Mouse (Mus musculus) heart, postnatal 14 days (tissue): ENCODE measurements around the gene B3gat2. TPM values are rescaled to one million over a fixed set of nuclear protein-coding genes. Genes with fewer than 3 reads are reported as not detected.

Source experiments
- DNase-seq, 2 experiments: peaks; one replicate each; pipeline ENCODE4 v3.0.0; 2021 to 2022
- intact Hi-C: fragments of 180-260 bp; cut with DNase I; formaldehyde crosslinking; loops from one replicate; pipeline ENCODE4 v1.15.1; 2025
- total RNA-seq, 2 experiments: library from RNA; stranded (reverse); gene quantifications; 2 replicates each; pipeline ENCODE4 v1.2.3; 2021

The B3gat2 gene
- total RNA-seq, 2 experiments from 2014 or later: not detected

GRCm38 (mm10) chr1:23826887-23827758 lies 65.6 kb downstream of the B3gat2 start:
- DNase-seq: peak; percentile 41 to 63
- intact Hi-C loops: loop anchor here (1.0 to 2.0 kb wide), 3 partner anchors 207 to 422 kb away; no protein-coding TSS in a partner anchor

GRCm38 (mm10) chr1:23834246-23834645 lies 72.7 kb downstream of the B3gat2 start:
- no peak for DNase-seq
- intact Hi-C loops: no loop called here

GRCm38 (mm10) chr1:23834819-23835218 lies 73.3 kb downstream of the B3gat2 start:
- DNase-seq: no peak
- intact Hi-C loops: no loop called here

GRCm38 (mm10) chr1:23836630-23837029 lies 75.1 kb downstream of the B3gat2 start:
- DNase-seq: no peak
- intact Hi-C loops: no loop called here

- DNase-seq: no peak
- intact Hi-C loops: no loop called here
Observed at GRCm38 (mm10) chr1:23840924-23841323, 79.4 kb downstream of the B3gat2 start.

- no peak for DNase-seq
- intact Hi-C loops: no loop called here
Observed at GRCm38 (mm10) chr1:23842629-23843028, 81.1 kb downstream of the B3gat2 start.

- intact Hi-C loops: no loop called here
- DNase-seq: no peak
Observed at GRCm38 (mm10) chr1:23843790-23844189, 82.2 kb downstream of the B3gat2 start.

- no peak for DNase-seq
- intact Hi-C loops: no loop called here
Observed at GRCm38 (mm10) chr1:23845007-23845406, 83.5 kb downstream of the B3gat2 start.

GRCm38 (mm10) chr1:23846044-23846680 lies 84.6 kb downstream of the B3gat2 start:
- intact Hi-C loops: no loop called here
- no peak for DNase-seq

- intact Hi-C loops: no loop called here
- DNase-seq: no peak
Observed at GRCm38 (mm10) chr1:23855623-23856022, 94.1 kb downstream of the B3gat2 start.

- intact Hi-C loops: no loop called here
- DNase-seq: no peak
Observed at GRCm38 (mm10) chr1:23860944-23861343, 99.4 kb downstream of the B3gat2 start.

- DNase-seq: no peak
- intact Hi-C loops: no loop called here
Observed at GRCm38 (mm10) chr1:23865566-23865965, 104.0 kb downstream of the B3gat2 start.

- intact Hi-C loops: no loop called here
- no peak for DNase-seq
Observed at GRCm38 (mm10) chr1:23867350-23867862, 105.9 kb downstream of the B3gat2 start.

GRCm38 (mm10) chr1:23872194-23872593 lies 110.6 kb downstream of the B3gat2 start:
- DNase-seq: no peak
- intact Hi-C loops: no loop called here

GRCm38 (mm10) chr1:23882681-23883080 lies 121.1 kb downstream of the B3gat2 start:
- no peak for DNase-seq
- intact Hi-C loops: no loop called here

GRCm38 (mm10) chr1:23884087-23884668 lies 122.6 kb downstream of the B3gat2 start:
- no peak for DNase-seq
- intact Hi-C loops: no loop called here

GRCm38 (mm10) chr1:23884914-23885313 lies 123.4 kb downstream of the B3gat2 start:
- intact Hi-C loops: no loop called here
- DNase-seq: no peak

GRCm38 (mm10) chr1:23892072-23892471 lies 130.5 kb downstream of the B3gat2 start:
- no peak for DNase-seq
- intact Hi-C loops: no loop called here
